Mouse (Mus musculus) liver, postnatal 0 days (tissue): ENCODE measurements at regions not wholly inside any gene's neighbourhood (a gene's known extent, or its start where the extent isn't known, plus 50 kb on each side); places are given as distances from the start of the nearest gene placed in this dataset.

Source experiments
- ATAC-seq: fragments of 200-750 bp; cut with Nextera tagmentation; 2 replicates; pipeline ENCODE4 v1.8.0; 2017; ENCODE audit warnings: mild to moderate bottlenecking, moderate library complexity
- DNase-seq: peaks from one replicate; pipeline ENCODE4 v3.0.0-alpha.2; 2016
- H3K27ac ChIP-seq: fragments of 300-500 bp; sonication (generic); 2 replicates; pipeline ENCODE4 v1.5.1; 2014; ENCODE audit warnings: antibody characterized with exemption, moderate library complexity, mild to moderate bottlenecking, low read depth
- H3K27me3 ChIP-seq: fragments of 300-500 bp; sonication (generic); 2 replicates; pipeline ENCODE4 v1.6.1; 2014; ENCODE audit warnings: low read length, control low read depth, mixed read lengths; ENCODE audit not compliant: insufficient read depth
- H3K36me3 ChIP-seq: fragments of 300-500 bp; sonication (generic); replicated peaks from 2 replicates; pipeline ENCODE4 v1.6.1; 2014; ENCODE audit warnings: mild to moderate bottlenecking, control low read depth, low read length, moderate library complexity, mixed read lengths; ENCODE audit not compliant: insufficient read depth
- H3K4me1 ChIP-seq: fragments of 300-500 bp; sonication (generic); 2 replicates; pipeline ENCODE4 v1.6.1; 2014; ENCODE audit warnings: antibody characterized with exemption, mild to moderate bottlenecking, control low read depth; ENCODE audit not compliant: insufficient read depth
- H3K4me2 ChIP-seq: fragments of 300-500 bp; sonication (generic); 2 replicates; pipeline ENCODE4 v1.6.1; 2014; ENCODE audit warnings: low read depth, mild to moderate bottlenecking, low read length, moderate library complexity, mixed read lengths
- H3K4me3 ChIP-seq: fragments of 300-500 bp; sonication (generic); 2 replicates; pipeline ENCODE4 v1.5.1; 2014; ENCODE audit warnings: low read depth, low read length
- H3K9ac ChIP-seq: fragments of 300-500 bp; sonication (generic); replicated peaks from 2 replicates; pipeline ENCODE4 v1.6.1; 2014; ENCODE audit warnings: mild to moderate bottlenecking, moderate library complexity
- H3K9me3 ChIP-seq: fragments of 300-500 bp; sonication (generic); 2 replicates; pipeline ENCODE4 v1.6.1; 2016; ENCODE audit warnings: mild to moderate bottlenecking, control low read depth, low read length, mixed read lengths
- CTCF ChIP-seq: sonication (generic); IDR thresholded peaks from 2 replicates; pipeline ENCODE4 v1.5.1; 2016; ENCODE audit warnings: antibody characterized with exemption, low read depth
- EP300 ChIP-seq: IDR thresholded peaks from 2 replicates; pipeline ENCODE4 v1.6.1; 2016; ENCODE audit warnings: antibody characterized with exemption, low read depth, mild to moderate bottlenecking
- WGBS: fragments of 180-500 bp; shearing (Covaris S2); extraction: QIAGEN DNeasy Blood & Tissue Kit; methylation state at CpG from one replicate; pipeline ENCODE4 v1.1.7; 2014; ENCODE audit not compliant: insufficient replicate concordance; 5-methylcytosine and 5-hydroxymethylcytosine counted together

GRCm38 (mm10) chr6:94354451-94355095 lies 70.9 kb upstream of the Magi1 start:
- no peak overlapping the region for H3K4me3 ChIP-seq
- no peaks in the 10 kb centered on the region for H3K27me3 ChIP-seq

DNA sequence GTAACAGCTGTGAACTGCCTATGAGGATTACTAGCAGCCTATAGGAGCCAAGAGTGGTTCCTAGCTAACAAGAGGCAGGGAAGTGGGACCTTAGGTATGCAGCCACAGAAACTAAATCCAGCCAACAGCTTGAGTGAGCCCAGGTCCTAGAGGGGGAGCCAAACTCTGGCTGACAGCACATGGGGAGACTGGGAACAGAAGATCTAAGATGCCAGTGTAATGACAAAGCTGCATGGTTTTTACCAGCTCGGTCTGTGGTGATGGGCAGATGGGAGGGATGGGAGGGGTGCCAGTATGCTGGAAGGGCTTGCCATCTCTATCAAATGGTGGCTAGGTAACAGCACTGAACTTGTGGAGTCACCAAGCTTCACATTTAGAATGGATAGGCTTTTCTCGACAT lies 60.6 kb upstream of the Magi1 start:
- Histone ChIP-seq H3K4me3 (no peak overlapping the region), H3K9me3 (no peaks in the 10 kb centered on the region), H3K36me3 (no peaks in the 10 kb centered on the region), H3K4me2 (no peak overlapping the region), H3K27me3 (no peaks in the 10 kb centered on the region), H3K9ac (no peak overlapping the region), H3K4me1 (no peaks in the 10 kb centered on the region), H3K27ac (no peak overlapping the region)
- no peak for ATAC-seq
- no peak for TF ChIP-seq CTCF
- TF ChIP-seq EP300, result no peak
- WGBS, result 47% methylated on average over 2 of the region's 2 CpGs
- DNase-seq, result no peak

More at GRCm38 (mm10) chr6:94354451-94355095, 70.9 kb upstream of the Magi1 start:
- Histone ChIP-seq H3K36me3 (no peaks in the 10 kb centered on the region), H3K27ac (no peak overlapping the region), H3K4me2 (no peak overlapping the region), H3K4me1 (no peaks in the 10 kb centered on the region), H3K9ac (no peak overlapping the region), H3K9me3 (no peaks in the 10 kb centered on the region)
- ATAC-seq, result no peak
- no peak for DNase-seq
- 46% methylated on average over 8 of the region's 8 CpGs for WGBS
- TF ChIP-seq EP300 (no peak), CTCF (no peak)

DNA sequence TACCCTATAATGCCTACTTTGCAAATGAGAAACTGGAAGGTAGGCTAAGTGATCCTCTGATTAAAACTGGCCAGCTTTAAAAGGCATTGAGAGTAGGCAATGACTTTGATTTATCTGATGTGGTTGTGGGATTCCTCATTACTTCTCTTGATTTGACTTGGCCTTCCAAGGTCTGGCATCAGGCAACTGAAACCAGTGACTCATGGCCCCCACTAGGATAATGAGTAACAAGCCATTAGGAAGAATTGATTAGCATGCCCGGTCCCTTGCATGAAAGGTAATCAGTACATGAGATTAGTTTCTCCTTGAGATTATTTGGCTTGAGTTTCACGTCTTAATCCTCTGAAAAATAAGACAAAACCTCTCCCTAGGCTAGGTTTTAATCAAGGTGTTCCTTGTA lies 56.8 kb upstream of the Magi1 start:
- no peaks in the 10 kb centered on the region for H3K36me3 ChIP-seq
- no peaks in the 10 kb centered on the region for H3K9me3 ChIP-seq
- H3K4me1 ChIP-seq, result no peaks in the 10 kb centered on the region
- H3K27me3 ChIP-seq, result no peaks in the 10 kb centered on the region
- H3K4me3 ChIP-seq, result no peak overlapping the region
- no peak for TF ChIP-seq CTCF
- TF ChIP-seq EP300, result no peak
- DNase-seq (no peak), ATAC-seq (no peak)
- WGBS, result 52% methylated on average over 2 of the region's 2 CpGs
- H3K4me2 ChIP-seq, result no peak overlapping the region
- no peak overlapping the region for H3K9ac ChIP-seq
- no peak overlapping the region for H3K27ac ChIP-seq

DNA sequence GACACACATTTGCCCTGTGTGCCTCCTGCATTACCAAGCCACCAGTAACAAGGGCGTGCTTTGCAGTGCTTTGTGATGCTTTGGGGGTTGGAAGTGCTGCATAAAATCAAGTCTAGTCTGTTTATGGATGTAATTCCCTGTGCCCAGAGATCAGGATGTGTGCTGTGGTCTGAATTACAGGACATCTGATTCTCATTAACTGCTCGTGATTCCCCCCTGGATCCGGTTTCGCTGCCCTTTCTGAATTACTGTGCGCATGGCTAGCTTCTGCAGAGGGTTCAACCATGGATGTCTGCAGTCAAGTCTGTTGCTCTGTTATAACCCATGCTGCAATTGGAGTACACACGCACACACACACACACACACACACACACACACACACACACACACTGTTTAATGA lies 52.5 kb upstream of the Magi1 start:
- H3K4me2 ChIP-seq, result no peak overlapping the region
- H3K27me3 ChIP-seq, result no peaks in the 10 kb centered on the region
- no peaks in the 10 kb centered on the region for H3K9me3 ChIP-seq
- no peak overlapping the region for H3K9ac ChIP-seq
- H3K27ac ChIP-seq, result no peak overlapping the region
- no peak overlapping the region for H3K4me3 ChIP-seq
- 81% methylated on average over 6 of the region's 6 CpGs for WGBS
- no peaks in the 10 kb centered on the region for H3K36me3 ChIP-seq
- DNase-seq (no peak), ATAC-seq (no peak)
- TF ChIP-seq EP300 (no peak), CTCF (no peak)
- H3K4me1 ChIP-seq, result no peaks in the 10 kb centered on the region
